Mouse (Mus musculus) adrenal gland, adult 8-10 months (tissue): ENCODE data around the gene Phactr3. TPM values are rescaled to one million over a fixed set of nuclear protein-coding genes. Genes with fewer than 3 reads are reported as not detected.

Experiments
- DNase-seq: peaks from one replicate; pipeline ENCODE4 v3.0.0; 2022
- total RNA-seq, 4 experiments: library from RNA; stranded (reverse); gene quantifications; 2 replicates each; pipeline ENCODE4 v1.2.4; 2022

Phactr3 gene
- total RNA-seq = 1 to 10 TPM; 1.7 to 6.1 (median 3.5) TPM

DNA sequence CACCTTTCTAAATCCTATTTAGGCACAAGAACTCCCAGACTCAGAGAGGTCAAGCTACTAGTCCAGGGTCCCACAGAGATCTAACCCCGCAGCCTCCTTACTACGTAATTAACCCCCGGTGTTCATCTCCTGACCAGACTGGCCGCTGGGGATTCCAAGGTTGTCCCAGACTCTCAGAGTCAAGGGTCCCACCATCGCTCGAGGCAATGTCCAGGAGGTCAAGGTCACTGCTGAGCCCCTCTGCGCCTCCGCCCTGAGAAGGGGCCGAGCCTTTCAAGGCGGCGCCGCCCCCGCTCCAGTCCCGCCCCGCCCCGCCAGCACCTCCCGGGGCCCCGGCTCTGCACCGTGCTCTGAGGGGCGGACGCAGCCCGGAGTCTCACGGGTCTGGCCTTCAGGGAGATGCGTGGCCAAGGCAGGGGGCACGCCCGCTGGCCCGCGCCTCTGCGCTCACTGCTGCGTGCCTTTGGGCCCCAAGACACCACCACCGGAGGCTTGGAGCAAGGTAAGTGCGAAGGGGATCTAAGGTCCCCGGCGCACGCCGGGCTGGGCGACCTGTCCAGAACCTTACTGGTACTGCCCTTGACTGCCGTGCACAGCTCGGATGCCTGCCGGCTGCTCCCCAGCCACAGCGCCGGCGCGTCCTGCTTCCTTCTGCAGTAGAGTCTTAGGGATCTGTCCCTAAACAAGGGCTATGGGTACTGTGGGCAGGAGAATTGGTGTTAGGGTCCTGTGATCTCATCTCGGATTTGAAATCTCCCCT is at the start of gene Phactr3:
Phactr3 (plus strand) TSS at position 175 of the 760 bp plus-strand sequence.
- no peak for DNase-seq

DNA sequence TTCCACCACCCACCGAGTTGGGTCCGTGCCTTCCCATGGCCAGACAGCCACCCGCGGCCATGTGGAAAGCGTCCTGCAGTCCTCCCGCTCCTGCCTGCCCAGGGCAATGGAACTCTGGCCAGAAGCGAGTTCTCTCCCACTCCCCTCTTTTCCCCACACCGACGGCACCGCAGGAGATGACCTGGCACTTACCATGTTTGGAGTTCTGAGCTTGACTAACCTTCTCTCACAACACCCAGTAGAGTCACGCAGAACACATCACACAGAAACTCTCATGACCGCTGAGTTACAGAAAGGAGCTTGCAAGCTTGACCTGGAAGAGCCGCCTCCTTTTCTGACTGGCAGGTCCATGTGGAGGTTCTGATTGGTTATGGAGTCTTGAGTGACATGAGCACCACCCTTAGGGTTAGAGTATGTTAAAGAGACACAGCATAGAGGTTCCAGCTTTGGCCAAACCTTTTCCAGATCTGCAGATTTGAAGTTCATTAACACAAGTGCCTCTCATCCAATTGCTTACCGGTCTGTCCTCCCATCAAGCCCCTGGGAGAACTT is 40.5 kb upstream of the Phactr3 start, which contains the start of gene Zfp931:
Zfp931 (minus strand) TSS at position 311 of the 552 bp plus-strand sequence.
- DNase-seq = peak; percentile 37

DNA sequence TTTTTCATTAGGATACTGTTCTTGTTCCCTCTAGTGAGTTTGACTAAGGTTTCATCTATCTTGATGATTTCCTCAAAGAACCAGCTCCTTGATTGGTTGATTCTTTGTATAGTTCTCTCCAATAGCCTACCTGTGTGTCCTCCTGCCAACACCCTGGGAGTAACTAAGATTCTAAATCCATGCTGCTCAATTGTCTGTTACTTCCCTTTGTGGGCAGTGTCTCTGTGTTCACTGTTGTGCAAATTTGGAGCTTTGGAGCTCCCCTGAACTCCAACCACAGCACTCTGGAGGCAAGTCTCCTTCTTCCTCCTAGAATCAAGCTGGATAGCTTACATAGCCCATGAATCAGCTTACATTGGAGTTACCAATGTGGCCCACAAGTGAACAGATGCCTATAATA is 29.2 kb upstream of the Phactr3 start:
- DNase-seq = no peak

DNA sequence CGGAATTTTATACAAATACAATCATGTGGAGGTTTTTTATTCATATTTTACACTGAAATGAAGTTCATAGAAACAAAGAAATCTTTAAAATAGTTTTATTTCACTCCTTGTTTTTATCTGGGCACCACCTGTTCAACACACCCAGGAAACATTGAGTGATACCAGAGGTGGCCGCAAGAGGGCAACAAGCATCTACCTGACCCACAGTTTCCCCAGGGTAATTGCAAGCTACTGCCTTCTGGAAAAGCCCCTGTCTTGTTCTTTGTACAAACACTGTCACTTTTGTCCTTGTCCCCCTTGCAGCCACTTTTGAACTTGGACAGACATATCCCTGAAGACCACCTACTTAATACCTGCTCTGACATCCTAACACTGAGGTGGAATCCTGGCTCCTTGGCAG is 20.8 kb upstream of the Phactr3 start:
- DNase-seq = no peak

DNA sequence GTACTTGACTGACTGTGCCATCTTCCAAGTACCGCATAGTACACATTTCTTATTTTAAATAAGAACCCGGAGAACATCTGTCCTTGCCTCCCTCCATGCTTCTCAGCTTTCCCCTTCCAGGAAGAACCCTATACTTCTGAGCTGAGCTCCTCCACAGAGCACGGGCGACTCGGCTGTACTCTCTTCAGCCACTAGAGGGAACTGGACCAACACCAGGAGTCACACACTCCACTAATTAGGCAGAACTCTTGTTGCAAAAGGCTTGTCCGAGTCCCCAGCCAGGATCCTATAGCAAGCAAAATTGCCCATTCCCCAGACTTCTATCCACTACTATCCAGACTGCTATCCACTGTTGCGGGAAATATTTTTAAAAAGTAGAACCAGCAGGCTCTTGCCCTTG is 16.8 kb upstream of the Phactr3 start:
- DNase-seq = no peak

DNA sequence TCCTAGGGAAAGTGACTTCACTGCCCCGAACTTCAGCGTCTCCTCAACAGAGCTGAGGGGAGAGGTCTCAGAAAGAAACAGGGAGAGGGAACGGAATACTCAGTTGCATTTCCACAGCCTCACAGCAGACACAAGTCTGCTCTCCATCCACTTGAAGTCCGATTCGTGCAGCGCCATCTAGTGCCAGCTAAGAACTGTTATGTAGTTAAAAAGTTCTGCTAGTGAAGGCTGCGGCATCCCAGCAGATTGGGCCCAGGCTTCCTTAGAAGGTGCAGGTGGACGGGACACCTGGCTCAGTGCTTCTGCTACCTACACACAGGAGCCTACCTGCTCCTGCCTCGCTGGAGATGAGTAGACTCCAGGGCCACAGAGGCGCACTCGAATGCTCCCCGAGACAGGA is 829 bp upstream of the Phactr3 start:
- DNase-seq = no peak

DNA sequence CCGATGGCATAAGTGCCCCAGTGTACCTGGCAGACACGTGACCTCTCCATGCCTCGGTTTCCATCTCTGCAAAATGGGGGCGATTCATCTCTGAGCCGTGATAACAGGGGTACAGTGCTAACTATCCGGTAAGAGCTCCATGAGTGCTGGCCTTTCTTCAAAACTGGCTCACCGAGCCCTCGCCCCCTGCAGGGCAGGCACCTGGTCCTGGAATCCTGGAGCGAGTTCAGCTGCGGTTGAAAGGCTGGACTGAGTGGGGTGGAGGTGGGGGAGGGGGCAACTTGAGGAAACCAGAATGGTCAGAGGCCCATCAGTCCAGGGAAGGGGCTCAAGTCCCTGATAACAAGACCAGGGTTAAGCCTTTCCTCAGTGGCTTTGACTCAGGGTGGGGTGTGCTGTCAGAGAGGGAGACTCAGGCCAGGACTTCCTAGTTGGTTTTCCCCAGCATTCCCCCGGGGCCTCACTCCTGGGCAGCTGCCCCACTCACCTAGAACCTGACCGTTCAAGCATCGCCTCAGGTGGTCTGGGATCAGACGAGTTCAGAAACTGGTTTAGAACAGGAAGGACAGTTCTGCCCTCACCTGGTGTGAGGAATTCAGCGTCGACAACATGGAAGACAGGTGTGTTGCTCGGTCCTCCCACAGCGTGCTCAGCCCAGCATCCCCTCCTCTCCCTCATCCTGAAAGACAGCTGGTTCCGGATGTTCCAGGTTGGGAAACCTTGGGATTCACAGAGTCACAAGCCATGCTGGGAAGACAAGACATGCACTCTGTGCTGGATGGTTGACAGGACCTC is 983 bp downstream of the Phactr3 start:
- DNase-seq = no peak

DNA sequence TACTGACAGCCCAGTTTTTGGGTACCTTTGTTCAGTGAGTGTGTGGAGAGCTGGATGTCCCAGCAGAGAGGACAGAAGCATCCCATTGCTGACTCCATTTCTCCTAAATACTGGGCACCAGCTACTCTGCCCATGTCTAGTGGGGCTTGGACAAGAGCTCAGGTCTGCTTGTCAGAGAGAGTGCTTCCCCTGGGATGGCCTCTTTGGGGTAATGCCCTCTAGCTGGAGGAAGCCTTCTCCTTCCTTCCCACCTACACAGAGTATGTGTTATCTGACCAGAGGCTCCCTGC is 1.5 kb downstream of the Phactr3 start:
- no peak for DNase-seq

DNA sequence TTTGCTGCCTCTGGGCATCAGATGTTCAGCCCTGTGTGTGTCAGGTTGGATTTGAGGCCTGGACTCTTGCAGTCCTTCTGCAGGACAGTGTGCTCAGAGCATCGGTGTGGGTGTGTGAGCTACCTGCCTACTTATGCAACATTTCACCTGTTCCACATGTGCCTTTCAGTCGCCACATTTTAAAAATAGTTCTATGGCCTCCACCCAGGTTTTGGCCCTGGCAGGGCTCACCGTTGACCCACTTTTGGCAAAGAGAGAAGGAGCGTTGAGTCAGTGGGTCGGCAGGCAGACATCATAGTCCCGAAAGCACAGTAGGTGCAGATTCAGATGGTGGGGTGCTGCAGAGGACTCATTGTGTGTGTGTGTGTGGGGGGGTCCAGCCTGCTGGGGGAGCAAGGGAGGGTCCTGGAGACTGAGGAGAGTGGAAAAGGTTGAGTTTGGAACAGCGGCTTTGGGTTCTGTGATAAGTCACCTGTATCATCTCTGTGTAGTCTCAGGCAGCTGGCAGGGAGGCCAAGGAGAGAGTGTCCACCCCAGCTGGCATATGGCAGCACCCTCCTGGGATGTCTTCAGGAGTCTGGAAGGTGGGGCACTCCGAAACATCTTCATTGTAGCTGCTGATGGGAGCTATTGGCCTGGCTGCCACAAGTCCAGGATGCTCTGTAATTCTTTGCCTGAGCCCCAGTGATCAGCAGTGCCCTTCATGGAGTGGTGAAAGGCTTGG is 2.0 kb downstream of the Phactr3 start:
- DNase-seq = no peak

DNA sequence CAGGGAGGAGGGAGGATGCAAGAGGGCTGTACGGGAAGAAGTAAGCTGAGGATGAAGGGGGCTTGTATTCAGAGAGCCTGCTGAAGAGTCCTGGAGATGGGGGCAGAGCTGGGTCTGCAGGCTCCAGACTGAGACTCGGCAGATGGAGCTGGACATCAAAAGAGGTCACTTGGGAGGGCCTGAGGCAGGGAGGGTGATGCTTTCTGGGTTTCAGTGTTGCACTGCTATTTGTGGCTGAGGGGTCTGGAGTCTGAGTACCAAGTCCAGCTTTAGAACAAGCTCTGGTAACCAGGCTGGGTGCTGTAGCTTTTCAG is 2.6 kb downstream of the Phactr3 start:
- DNase-seq = no peak

DNA sequence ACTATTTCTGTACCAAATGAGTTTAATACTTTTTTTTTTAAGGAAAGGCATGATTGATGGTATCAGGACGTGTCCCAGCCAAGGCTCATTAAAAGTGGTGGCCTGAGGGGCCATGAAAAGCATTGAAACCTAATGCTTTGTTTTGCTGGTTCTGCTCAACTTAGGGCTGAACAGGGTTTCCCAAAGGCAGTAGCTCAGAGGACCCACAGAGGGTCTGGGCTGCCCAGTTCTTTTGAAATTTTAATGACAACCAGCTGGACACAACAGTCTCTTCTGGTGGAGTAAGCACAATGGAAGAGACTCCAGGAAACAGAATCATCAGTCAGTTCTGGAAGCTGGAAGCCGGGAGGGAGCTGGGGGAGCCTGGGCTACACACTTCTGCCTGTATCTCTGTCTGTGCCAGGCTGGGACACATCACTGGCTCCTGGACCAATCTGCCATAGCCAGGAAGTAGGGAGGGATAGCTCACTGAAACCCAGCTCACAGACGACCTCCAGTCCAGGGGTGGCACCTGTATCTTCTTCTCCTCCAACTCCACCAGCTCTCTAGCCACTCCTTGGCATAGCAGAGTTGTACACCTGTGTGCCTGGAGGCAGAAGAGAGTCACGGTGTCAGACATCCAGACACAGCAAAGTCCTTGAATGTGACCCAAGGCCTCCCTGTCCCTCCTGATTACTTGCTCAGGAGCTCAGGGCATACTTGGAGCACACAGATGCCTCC is 3.3 kb downstream of the Phactr3 start:
- DNase-seq = no peak

DNA sequence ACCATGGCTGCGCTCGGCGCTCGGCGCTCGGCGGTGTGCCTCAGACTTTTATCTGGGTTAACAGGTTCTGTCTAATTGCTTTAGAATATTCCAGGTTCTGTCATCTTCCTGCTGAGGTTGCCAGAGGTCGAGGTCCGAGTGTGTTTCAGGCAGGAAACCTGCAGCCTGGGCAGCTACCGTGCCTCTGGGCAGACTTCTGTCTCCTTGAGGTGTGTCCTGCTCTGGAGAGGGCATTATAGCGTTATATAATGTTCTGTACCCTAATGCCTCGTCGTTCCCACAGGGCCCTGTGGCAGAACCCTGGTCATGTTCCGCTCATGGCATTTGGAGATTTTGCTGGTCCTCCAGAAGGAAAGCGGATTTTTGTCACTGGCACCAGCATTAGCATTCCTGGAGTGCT is 4.7 kb downstream of the Phactr3 start:
- DNase-seq = no peak

DNA sequence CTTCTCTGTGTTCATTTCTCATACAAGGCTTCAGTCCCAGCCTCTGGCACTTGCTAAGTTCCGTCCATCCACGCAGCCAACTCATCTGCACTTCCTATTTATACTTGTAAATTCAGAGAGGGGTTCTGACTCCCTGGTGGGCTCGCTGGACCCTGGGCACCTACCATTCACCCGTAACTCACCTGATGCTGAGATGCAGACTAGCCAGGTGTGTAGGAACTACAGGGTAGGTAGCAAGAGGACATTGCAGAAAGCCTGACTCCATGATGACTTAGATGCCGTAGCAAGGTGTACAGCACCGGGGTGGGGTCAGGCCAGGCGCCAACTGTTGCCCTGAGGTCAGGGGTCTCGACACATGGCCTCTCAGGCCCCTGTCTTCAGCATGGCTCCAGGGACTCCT is 6.7 kb downstream of the Phactr3 start:
- DNase-seq = no peak

DNA sequence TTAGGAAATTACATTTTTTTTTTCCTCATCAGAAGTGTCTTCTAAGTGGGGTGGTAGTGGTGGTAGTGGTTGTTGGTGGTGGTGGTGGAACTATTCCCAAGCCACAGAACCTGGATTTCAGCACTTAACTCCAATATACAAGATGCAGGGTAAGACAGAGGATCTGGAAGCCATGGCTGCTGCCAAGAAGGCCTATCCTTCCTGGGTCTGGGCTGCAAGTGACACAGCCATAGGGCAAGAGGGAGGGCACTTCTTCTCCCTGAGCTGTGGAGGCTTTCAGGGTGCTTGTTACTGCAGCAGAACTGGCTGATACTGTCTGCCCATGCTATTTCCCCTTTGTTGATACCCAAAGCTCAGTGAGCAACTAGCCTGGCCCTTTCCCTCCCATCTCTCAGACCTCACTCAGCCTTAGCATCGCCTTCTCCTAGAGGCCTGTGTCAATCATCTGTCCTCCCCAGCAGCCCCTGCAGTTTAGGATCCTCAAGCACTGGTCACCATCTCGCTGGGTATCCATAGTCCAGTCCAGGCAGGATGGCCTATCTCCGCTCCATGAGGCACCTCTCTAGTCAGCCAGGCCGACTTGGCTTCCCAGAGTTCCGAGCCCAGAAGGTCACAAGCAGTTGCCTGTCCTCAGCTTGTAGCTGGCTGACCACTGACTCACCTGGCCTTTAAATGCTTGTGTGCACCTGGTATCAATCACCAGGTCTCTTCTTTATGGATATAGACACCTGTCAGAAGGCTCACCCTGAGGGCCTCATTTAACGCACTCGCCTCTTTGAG is 7.5 kb downstream of the Phactr3 start:
- DNase-seq = no peak

DNA sequence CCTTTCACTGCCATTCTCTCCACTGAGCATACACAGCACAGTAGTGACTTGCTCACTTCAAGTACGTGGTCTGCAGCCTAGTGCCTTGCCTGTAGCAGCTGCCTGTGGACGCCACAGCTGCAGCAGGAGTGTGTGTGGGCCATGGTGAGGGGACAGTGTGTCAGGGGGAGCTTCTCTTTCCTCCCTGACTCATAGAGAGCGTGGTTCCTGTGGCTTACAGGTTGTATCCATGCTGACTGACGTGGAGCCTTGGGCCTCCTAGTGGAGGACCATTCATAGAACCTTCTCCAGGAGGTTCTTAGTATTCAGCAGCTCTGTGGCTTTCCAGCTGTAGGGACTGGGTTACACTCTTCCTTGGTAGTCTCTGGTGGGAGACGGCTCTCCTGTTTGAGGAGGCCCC is 9.8 kb downstream of the Phactr3 start:
- no peak for DNase-seq

DNA sequence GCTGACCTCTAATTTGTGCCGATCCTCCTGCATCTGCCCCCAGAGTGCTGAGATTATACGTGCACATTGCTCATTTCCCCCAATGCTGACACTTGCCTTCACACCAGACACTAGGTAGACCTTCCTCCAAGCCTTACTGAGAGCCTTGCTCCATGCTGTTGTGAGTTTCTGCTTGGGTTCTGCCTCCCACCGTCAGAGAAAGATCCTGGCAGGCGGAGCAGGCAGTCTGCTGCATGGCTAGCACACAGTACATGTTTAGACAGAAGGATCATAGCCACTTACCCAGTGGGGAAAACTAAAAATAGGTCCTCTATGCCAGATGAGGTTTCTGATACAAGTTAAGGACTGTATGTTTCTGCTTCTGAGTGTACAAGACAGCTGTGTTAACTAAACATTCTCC is 10.4 kb downstream of the Phactr3 start:
- no peak for DNase-seq

DNA sequence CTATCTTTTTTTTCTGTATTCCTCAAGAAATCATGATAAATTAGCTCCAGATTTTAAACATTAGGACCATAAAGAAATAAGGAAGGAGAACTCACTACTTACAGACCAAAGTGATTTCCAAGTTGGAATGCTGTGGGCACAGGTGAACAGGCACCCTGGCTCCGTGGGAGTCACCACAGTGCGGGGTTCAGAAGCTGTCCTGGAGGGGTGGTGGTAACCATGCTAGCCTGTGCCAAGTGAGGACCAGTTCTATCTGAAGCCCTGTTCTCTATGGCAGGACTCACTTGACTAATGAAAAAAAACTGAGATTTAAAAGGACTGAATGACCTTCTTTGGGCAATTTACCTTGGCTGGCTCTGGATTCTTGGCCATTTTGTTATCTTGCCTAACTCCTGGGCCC is 10.9 kb downstream of the Phactr3 start:
- DNase-seq = no peak

DNA sequence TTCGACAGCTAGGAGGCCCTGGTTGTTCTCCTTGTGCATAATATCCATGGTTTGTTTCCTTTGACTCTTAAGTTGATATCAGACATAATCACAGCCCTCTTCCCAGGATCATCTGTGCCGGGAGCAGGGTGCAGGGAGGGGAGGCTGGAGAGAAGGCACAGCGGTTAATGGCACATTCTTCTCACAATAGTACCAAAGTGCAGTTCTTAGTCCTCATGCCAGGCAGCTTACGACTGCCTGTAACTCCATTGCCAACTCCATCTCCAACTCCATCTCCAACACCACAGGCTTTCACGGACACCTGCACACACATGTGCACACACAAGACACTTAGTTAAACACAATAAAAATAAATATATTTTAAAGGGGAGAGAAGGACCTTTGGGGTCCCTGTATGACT is 11.8 kb downstream of the Phactr3 start:
- no peak for DNase-seq

DNA sequence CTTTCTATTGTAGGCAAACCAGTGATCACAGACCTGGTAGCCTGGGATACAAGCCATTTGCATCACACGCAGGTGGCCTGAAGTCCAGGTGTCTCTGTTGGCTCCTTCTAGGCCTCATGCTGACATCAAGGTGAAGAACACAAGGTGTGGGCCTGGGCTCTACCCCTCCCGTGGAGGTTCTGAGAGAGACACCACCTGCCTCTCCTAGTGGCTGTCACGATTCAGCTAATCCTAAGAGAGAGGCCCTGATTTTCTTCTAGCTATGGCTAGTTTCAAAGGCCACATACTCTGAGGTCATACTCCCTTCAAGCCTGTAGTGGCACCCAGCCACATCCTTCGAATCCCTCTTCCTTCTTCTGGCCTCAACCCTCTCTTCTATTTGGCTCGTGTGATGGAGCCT is 12.2 kb downstream of the Phactr3 start:
- no peak for DNase-seq

DNA sequence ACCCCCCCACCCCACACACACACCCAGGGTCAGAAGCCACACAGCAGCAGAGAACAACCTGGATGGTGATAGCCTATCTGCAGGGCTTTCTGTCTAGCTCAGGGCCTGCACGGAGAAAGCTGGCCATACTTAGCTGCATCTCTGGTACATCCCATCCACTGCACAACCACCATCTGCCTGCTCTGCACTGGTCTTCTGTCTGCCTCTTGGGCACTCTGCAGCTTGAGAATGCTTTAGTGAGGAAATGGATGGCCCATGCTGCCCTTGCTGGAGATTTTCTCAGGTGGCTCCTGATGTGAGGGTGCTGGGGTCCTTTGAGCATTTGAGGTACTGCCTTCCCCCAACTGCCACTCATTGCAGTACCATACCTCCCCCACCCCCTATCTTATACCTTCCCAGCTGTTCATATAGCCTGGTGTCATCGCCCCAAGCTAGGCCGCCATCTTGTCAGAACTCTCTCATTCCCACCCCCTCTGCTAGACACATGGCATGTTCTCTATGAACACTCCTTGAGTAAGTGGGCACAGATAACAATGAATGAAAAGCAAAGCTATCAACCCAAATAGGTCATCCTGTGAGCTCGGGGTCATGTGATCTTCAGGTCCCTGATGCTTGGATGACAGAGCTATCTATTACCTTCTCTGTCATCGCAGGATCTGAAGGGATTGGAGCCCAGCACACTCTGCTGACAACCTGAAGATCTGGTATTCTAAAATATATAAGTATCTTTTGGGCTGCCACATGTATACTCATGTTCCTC is 13.0 kb downstream of the Phactr3 start:
- no peak for DNase-seq

DNA sequence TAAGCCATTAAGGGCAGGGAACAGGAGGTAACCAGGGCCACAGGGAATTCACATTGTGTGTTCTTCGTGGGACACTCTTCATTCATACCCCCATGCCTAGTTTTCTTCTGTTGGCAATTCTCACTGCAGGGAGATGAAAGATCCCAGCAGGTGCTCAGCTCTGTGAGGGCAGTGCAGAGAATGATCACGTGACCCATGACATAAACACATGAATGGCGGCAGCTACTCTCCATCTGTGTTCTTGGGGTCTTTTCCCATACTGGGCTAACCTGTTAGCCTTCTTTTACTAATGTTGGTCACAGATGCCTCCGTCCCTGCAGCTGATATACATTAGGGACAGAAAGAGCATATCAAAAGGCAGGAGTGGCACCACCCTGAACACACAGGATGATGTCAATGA is 16.9 kb downstream of the Phactr3 start:
- DNase-seq = no peak
